Mouse (Mus musculus): ENCODE measurements at regions not wholly inside any gene's neighbourhood (a gene's known extent, or its start where the extent isn't known, plus 50 kb on each side); places are given as distances from the start of the nearest gene placed in this dataset.
A peak's percentile ranks its signal among the peaks of the same experiment; 100 is the strongest.

DNA sequence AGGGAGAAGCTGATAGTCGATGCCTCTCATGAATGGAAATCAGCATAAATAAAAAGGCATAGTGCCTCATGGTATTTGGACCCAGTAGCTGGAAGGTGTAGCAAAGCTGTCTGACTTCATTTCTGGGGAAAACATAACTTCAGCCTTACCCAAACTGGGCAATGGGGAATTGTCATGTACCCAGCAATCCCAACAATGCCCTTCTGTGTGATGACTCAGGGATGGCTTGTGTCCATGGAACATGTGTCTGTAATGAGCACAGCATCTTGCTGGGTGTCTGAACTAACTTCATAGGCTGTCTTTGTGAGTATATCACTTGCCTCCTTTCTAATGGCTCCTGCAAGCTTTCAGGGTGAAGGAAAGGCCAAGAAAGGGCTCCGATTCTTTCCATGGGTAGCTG lies 140.3 kb downstream of the Bod1 start:
- DNase-seq (ENCODE audit: low spot score) = no peak

DNA sequence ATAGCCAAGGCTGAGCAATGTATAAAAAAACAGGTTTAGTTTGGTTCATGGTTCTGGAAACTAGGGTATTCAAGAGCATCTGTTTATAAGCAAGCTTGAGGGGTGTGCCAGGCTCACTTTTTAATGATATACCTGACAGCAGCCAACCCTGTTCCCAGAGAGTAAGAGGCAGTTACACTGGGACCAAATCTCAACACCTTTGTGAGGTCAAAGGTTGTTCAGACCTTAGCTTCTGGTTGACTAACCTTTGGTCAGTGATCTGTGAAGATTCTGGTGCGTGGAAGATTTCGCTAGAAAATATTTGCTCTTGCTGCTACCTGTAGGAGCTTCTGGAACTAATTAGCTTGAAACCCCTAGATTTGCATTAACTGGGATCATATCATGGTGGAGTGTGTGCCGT lies 140.8 kb downstream of the Bod1 start:
- no peak for DNase-seq (ENCODE audit: low spot score)

DNA sequence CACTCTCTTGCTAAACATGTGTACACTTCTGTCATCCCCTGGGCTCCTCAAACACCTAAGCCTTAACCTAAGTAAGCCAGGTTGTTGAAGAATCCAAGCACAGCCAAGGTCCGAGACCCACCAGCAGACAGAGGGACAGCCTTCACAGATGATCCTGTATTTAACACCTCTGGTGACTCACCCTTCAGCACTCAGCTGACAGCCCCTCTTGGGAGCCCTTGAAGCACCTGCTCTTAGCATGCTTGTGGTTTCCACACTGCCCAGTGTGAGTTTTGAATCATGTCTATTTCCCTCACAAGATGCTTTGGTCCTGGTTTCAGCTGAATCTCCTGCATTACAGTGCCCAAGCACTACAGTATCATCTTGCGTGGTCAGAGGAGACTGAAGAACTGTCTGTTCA lies 142.0 kb downstream of the Bod1 start:
- no peak for DNase-seq (ENCODE audit: low spot score)

DNA sequence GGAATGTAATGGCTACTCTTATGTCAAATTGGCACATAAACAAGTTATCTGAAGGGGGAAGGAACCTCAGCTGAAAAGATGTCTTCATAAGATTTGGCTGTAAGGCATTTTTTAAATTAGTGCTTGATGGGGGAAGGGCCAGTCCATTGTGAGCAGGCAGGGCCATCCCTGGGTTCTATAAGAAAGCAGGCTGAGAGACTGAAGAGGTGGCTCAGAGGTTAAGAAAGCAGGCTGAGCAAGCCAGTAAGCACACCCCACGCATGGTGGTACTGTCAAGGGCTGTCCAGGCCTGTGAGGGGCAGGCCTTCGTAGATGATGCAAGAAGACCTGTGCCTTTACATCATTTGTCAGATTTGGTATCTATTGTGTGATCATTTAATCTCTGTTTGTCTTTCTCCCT lies 147.0 kb downstream of the Bod1 start:
- DNase-seq (ENCODE audit: low spot score) = no peak

DNA sequence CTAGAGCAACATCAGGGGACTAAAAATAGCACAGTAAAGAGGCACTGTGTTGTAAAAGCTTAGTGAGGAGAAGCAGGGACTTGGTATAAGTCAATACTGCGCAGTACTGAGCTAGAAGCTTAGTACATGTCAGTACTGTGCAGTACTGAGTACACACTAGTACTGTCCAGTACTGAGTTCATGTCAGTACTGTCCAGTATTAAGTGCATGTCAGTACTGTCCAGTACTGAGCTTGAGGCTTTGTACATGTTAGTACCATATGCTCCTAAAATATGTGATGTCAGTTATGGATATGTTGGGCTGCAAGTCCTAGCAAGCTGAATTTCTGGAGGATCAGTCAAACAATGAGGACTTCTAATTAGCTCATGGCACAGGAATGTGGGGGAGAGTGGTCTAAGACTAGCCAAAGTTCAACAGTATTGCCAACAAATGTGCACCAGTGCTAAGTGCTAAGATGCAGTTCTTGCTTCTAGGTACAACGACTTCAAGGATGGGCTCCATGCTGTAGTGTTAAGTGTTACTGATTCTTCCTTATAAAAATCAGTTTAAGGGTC lies 147.5 kb downstream of the Bod1 start:
- no peak for DNase-seq (ENCODE audit: low spot score)

DNA sequence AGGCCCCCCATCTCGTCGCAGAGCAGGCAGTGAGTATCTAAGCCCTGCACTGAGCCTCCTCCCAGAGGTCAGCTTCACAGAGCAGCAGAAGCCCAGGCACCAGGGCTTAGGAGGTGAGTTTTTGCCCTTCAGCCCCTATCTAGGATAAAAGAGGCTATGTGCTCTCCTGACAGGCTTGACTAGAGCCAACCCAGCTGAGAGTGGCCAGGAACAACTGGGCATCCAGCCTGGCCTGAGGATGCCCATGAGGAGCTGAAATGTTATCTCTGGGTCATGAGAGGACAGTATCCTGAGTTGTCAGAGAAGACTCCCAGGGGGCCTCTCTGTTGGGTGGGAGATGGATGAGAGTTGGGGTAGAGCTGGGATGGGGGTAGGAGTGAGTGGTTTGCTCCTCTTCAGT lies 149.6 kb downstream of the Bod1 start:
- DNase-seq (ENCODE audit: low spot score) = no peak

DNA sequence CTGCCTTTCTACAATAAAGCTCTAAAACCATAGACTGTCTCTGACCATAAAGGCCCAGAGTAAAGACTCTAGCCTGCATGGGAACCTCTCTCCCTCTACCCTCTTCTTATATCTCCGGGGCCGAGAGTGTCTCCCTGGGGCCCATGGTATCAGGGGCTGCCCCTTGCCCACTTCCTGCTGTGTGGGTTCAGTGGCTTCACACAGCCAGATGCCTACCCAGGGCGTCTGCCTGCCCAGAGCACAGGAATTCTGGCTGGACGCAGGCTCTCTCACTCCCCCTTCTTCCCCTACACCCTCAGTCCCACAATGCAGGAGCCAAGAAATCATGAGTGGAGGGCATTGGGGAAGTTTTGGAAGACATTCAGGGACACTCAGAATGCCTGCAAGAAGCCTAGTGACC lies 150.8 kb downstream of the Bod1 start:
- DNase-seq (ENCODE audit: low spot score) = no peak

DNA sequence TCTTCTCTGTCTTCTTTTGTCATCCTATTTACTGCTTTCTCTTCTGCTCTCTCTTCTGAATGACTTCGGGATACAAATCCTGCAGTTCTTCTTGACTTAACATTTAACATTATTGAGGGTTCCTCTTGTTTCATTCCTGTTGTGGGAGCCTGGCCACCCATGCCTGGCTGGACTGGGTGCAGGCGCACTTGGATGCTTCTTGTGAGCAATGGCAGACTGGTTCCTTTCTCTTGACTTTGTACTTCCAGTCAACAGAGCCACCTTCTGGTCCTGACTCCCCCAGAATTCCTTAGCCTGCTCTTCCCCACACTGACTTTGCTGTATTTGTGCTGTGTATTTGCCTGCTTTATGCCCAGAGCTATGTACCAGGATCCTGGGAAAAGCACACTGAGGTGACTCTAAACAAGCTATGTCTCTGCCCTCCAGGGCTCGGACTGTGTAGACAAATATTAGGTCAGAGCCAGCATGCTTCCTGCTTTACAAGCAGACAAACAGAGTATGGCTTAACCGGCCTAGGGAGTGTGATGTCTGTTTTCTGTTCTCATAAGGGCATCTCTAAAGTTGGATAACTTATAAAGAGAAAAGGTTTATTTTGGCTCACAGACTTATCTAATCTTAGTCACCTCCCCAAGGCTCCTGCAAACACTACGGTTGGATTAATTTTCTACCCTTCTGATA lies 133.5 kb upstream of the Stc2 start:
- DNase-seq (ENCODE audit: low spot score) = no peak

DNA sequence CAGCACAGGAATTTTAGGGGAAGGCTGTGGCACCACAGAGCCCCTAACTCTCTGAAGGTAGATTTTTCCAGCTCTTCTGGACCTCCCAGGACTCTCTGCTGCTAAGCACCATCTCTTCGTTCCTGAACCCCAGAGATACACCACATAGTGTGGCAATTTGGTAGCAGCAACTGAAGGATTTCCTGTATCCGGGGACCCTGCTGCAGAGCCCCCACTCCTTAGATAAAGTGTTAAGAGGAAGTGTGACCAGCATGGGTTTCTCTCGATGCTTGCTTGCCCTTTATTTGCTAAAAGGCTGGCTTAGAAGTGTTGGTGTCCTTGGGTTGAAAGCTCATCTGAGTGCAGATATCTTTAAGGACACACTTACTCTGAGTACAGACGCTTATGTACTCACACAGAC lies 115.6 kb upstream of the Stc2 start:
- DNase-seq (ENCODE audit: low spot score) = no peak

DNA sequence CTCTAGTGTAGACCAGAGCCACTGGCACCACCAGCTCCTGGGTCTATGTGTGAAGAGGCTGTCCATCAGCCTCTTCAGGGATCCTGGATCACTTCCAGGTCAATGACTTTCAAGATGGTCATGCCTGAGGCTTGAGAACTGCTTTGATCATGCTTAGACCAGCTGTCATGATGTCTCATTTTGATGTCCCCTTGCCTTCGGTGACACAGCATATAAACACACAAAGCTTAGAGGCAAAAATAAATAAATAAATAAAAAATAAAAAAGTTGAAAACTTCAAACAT lies 111.1 kb upstream of the Stc2 start:
- no peak for DNase-seq (ENCODE audit: low spot score)

DNA sequence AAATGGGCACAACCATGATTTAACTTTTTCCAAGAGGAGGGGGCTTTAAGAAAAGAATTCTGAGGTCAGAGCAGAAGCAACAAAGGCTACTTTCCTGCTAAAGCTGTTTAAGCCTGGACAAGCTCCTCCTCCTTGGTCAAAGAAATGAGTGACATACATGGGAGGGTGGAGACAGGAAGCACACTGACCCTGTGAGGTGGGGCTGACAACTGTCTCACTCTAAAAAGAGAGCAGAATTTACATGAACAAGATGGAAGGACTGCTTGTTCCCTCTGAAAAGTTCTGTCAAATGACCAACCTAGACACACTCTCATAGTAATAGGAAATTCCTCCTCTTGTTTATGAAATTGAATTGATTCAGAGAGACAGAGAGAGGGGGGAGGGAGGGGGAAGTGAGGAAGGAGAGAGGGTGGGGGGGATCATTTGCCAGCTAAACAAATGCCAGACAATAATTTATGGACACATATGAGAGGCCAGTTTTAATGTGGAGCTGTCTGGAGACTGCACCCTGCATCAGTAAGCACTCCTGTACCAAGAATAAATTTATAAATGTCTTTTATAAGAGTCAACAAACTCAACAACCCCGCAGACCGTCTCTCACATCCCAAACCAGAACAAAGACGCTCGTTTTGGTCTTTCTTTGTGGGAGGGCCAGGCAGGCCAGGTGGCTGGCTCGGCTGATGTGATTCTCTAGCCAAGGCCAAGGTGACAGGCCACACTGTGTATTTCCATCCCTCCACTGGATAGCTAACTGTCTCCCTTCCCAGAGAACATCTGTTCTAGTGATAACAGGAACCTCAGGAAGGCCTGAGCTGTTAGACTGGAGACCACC lies 110.6 kb upstream of the Stc2 start:
- peak; percentile 16 for DNase-seq (ENCODE audit: low spot score)

DNA sequence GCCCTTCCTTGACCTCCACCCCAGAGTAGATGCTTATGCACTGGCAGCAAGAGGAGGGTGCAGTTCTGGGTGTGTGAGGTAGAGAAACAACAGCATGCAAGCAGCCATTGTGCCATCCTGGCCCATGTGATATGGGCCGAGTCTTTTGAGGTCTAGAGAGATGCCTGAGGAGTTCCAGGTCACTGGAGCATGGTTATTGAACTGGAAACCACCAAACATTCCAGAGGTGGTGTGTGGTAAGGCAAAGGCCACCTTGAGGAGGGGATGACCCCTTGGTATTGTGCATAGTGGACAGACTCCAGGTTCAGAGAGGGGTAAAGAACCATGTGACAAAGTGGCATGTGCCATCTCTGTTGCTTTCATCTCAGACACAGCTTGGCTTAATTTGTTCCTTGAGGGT lies 107.9 kb upstream of the Stc2 start:
- no peak for DNase-seq (ENCODE audit: low spot score)

DNA sequence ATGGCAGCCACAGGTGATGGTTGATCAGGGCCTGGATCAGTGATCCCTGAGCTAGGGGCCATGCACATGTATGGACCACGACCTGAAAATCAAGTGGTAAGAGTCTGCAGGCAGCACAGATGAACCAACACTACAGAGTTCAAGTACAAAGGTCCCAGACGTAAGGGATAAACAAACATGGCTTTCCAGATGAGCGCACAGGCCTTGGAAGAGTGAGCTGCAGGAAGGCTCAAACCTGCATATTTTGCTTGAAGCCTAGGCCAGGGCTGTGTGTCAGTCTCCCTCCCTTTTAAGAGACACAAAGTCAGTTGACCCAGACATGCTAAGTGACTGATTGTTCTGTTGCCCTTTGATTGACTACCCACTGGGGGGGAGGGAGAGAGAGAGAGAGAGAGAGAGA lies 107.2 kb upstream of the Stc2 start:
- DNase-seq (ENCODE audit: low spot score) = no peak

DNA sequence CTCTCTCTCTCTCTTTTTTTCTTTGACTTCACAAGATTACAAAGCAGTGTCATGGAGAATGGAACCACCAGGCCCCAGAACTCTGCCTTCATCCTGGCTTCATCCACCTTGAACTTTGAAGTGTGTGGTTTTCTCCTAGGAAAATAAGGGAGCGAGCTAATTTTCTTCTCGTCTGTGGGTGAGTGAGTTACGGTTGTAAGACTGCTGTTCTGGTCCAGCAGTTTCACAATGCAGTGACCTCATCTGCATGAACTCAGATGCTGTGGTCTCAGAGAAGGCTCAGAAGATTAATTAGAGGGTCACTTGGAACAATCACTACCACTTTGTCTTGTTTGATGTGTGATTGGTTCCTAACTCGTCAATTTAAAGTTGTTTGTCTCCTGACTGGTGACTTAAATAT lies 103.1 kb upstream of the Stc2 start:
- no peak for DNase-seq (ENCODE audit: low spot score)

DNA sequence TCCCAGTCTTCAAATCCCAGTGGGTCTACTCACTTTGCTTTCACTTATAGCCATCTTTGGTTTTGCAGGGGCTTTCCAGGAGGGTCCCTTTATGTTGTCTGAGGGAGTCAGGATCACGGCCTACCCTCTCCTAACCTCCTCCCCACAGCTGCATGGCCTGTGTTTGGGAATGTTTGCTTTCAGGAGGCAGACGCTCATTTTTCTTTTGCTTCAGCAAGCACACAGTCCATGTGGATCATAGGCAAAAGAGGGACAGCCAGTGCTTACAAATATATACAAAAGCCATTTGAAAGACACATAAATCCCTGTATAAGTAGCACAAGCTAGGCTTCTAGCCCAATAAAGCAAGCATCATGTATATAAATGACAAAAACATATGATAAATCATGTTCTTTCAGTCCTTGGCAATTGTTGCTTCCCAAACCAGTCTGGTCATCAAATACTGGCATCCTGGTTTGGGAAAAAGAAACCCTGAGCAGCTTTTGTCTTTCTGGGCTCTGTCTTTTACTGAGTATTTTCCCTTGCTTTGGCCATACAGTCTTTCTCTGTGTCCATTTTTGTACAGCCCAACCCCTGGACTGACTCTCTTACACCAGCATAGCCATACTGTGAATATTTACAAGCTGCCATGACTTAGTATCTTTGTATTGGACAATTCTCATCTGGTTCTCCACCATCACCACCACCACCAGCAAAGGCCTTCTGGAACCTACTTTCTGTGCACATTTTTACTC lies 101.0 kb upstream of the Stc2 start:
- DNase-seq (ENCODE audit: low spot score) = no peak

DNA sequence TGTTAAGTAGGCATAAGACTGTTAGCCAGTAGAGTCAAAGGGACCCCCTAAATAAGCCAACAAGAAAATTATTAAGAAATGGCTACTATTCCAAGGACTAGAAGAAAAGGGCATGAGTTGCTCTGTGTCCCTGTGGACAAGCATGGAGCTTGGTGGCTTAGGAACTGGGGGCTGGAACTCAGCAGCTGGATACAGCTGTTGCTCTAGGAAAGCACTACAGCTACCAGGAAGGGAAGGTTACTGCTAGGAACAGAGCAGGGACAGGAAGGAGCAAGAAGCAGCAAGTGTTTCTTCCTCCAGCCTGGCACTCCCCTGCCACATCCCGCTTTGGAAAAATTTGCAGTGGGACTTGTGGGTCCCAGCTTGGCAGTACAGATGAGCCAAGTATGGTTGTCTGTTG lies 95.0 kb upstream of the Stc2 start:
- DNase-seq (ENCODE audit: low spot score) = no peak

DNA sequence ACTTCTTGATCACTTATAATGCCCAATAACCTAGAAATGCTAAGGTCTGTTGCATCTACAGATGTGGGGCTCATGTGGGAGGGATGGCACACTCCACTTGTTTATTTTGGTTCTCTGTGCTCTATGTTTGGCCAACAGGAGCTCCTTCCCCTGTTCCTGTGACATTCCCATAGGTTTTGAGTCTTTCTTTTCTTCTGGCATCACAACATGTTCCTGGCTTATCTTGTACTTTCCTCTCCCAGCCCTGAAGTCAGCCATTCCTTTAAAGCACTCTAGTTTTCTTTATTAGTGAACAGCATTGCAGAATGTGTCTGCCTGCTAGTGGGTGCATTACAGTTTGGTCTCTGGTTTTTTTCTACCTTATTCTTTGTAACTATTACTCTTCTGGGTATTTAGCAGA lies 92.6 kb upstream of the Stc2 start:
- DNase-seq (ENCODE audit: low spot score) = peak; percentile 18

DNA sequence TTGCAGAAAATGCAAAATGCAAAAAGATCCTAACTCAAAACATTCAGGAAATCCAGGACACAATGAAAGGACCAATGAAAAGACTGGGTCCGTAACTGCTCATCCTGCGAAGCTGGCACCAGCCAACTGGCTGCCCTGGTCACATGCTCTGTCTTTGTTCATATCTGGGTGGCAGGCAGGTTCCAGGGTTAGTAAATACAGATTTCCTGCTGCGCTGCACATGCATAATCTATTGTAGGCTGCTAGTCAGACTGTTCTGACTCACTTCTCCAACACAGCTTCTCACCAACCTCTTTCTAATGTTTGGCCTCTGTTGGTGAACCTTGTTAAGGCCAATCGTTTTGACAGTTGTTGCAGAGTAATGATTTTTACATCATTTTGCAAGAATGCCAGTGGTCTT lies 92.0 kb upstream of the Stc2 start:
- DNase-seq (ENCODE audit: low spot score) = no peak

DNA sequence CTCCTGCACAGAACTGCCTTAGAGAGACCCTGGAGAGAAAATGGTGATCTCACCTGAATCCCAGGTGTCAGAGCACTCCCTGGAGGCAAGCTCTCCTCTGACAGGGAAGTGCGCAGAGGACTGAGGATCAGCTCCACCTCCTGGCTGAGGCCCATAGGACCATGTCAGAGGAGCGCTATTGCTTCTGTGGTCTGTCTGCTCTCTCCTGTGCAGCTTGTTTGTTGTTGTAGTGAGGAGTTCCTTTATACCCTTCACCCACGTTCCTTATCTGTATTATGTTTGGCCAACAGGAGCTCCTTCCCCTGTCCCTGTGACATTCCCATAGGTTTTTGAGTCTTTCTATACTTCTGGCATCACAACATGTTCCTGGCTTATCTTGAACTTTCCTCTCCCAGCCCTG lies 91.5 kb upstream of the Stc2 start:
- DNase-seq (ENCODE audit: low spot score) = no peak

DNA sequence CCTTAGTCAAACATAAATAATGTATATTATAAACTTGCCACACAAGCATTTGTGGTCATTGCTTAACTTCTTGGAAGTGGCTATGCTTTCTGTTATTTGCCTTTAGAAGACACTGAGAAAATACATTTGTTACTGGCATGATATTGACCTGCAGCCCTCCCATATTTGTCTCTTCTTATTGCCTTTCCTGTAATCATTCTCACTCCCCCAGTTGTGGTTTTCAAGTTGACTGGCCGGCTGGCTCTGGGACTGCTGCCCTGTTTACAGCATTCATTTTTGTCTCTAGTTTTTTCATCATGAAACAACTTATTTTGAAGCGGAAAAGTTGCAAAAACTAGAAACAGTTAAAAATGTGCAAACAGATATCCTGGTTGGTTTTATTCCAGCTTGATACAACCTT lies 57.5 kb upstream of the Stc2 start:
- DNase-seq (ENCODE audit: low spot score) = no peak
